Mouse (Mus musculus): ENCODE results near the gene Mapk9. TPM values are rescaled to one million over a fixed set of nuclear protein-coding genes. Genes with fewer than 3 reads are reported as not detected.

Mapk9 gene
- polyA plus RNA-seq, 1 experiment from 2014 or later: 54.4 TPM

DNA sequence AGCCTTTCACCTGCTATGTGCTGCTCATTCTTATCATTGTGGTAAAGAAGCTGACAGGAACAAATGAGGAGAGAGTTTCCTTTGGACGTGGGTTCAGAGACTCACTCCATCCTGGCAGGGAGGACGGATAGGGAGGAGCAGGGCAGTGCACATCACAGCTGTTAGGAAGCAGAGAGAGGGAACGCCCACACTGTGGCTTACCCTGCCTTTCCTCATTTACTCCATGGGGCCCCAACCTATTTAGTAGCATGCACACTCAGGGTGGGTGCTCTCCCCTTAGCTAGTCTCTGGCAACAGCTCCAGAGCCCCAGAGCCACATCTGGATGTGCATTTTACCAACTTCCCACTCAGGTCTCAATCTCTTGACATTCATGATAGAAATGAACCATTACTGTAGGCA, 3.8 kb upstream of the Mapk9 start:
- no peak for ATAC-seq (ENCODE audit: low FRiP score)
- Histone ChIP-seq H3K27ac (no peak overlapping the region), H3K4me1 (peaks cover 17% of the 10 kb centered on the region), H3K36me3 (no peaks in the 10 kb centered on the region), H3K9me3 (replicated peaks) (no peaks in the 10 kb centered on the region), H3K27me3 (no peaks in the 10 kb centered on the region), H3K4me2 (replicated peaks) (no peak overlapping the region), H3K4me3 (no peak overlapping the region), H3K9ac (no peak overlapping the region)
- WGBS: 51% methylated on average over 3 of the region's 3 CpGs

GRCm38 (mm10) chr11:49844311-49844710, 2.2 kb upstream of the Mapk9 start:
- H3K4me3 ChIP-seq: no peak overlapping the region

DNA sequence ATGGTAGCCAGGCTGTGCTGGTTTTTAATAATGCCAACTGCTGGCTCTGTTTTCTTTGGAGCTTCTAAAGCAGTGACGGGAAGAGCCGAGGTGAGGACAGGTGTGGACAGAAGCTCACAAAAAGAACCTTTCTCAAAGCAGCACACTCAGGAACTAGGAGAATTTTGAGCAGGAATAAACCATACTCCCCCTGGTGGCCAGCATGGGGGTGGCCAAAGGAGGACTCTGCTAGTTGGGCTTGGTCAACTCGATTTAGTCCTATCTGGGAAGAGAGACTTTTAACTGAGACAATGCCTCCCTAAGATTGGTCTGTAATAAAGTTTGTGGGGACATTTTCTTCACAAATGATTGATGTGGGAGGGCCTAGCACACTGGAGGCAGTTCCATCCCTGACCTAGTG, 1.6 kb upstream of the Mapk9 start:
- WGBS: 59% methylated on average over 3 of the region's 3 CpGs
- H3K9ac ChIP-seq: no peak overlapping the region
- peaks cover 20% of the 10 kb centered on the region for H3K4me1 ChIP-seq
- no peak for ATAC-seq (ENCODE audit: low FRiP score)
- H3K36me3 ChIP-seq: peaks cover 1% of the 10 kb centered on the region; the same call in 1 of the 2 replicates
- H3K4me2 ChIP-seq (replicated peaks): no peak overlapping the region
- no peak overlapping the region for H3K27ac ChIP-seq
- no peaks in the 10 kb centered on the region for H3K9me3 ChIP-seq (replicated peaks)
- H3K4me3 ChIP-seq: no peak overlapping the region
- H3K27me3 ChIP-seq: no peaks in the 10 kb centered on the region

More at GRCm38 (mm10) chr11:49844311-49844710, 2.2 kb upstream of the Mapk9 start:
- Histone ChIP-seq H3K27ac (no peak overlapping the region), H3K4me1 (peaks cover 20% of the 10 kb centered on the region), H3K4me2 (replicated peaks) (no peak overlapping the region), H3K9me3 (replicated peaks) (no peaks in the 10 kb centered on the region), H3K9ac (no peak overlapping the region), H3K27me3 (no peaks in the 10 kb centered on the region), H3K36me3 (no peaks in the 10 kb centered on the region)
- no peak for ATAC-seq (ENCODE audit: low FRiP score)
- 88% methylated on average over 10 of the region's 10 CpGs for WGBS

DNA sequence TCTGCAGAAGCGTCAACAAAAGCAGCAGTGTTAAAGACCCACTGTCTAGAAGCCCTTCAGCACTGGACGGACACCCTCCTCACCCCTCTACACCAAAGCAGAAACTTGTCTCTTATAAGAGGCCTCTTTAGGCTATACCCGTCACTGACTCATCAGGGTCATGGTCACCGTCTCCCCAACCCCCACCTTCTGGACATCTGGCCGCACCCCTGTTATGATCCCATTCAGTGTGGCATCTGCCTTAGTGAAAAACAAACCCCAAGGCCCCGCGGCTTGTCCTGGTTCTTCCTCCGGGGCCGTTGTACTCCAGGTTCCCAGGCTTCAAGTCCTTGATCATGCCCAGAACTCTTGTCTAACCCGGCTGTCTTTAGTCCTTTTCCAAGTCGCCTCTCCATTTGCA, 593 bp upstream of the Mapk9 start:
- H3K27ac ChIP-seq: peak overlapping the region; percentile 89; the same call in 1 of the 2 replicates
- H3K9ac ChIP-seq: peak overlapping the region; percentile 52
- 41% methylated on average over 11 of the region's 11 CpGs for WGBS
- H3K9me3 ChIP-seq (replicated peaks): no peaks in the 10 kb centered on the region
- peak overlapping the region; percentile 89 for H3K4me2 ChIP-seq (replicated peaks)
- H3K4me3 ChIP-seq: peak overlapping the region; percentile 93
- peaks cover 20% of the 10 kb centered on the region for H3K4me1 ChIP-seq
- H3K27me3 ChIP-seq: no peaks in the 10 kb centered on the region
- ATAC-seq (ENCODE audit: low FRiP score): peak; percentile 9; the same call in 1 of the 2 replicates
- H3K36me3 ChIP-seq: peaks cover 8% of the 10 kb centered on the region; the same call in 1 of the 2 replicates

DNA sequence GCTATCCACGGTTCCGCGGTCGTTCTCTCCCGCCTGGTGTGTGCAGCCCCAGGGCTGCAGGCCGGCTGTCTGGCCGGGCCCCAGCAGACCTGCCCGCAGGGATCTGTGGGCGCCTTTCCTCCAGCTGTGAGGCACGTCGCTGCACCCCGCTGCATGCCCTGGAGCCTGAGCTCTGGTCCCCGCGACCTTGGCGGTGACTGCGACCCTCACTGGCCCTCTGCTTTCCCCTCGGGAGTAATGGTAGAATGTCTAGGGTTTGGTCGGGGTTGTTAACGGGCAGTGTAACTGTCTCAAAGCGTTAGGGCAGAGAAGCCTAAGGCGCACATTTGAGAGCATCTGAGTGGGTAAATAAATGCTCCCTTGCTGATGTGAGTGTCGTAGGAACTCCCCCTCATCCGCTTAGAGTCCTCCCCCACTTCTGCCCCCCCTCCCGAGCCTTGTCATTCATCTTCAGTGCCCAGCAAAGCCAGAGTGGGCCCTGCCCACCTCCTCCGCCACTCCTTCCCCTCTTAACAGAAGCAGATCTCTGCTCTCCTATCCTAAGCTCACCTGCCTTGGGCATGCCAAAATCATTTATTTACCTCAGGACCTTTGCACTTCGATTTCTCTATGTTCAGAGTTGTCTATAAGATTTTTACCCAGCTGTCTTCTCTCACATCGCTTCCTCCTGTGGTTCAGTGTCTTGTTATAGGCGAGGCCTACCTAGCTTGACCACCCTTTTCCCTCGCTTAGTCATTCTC, 690 bp downstream of the Mapk9 start:
- Histone ChIP-seq H3K36me3 (peaks cover 10% of the 10 kb centered on the region; the same call in 1 of the 2 replicates), H3K27ac (peak overlapping the region; percentile 89), H3K9ac (peak overlapping the region; percentile 96), H3K27me3 (no peaks in the 10 kb centered on the region), H3K4me3 (peak overlapping the region; percentile 93), H3K4me2 (replicated peaks) (peak overlapping the region; percentile 89), H3K9me3 (replicated peaks) (no peaks in the 10 kb centered on the region), H3K4me1 (peaks cover 20% of the 10 kb centered on the region)
- WGBS: 9% methylated on average over 29 of the region's 29 CpGs
- no peak; the same call in 1 of the 2 replicates for ATAC-seq (ENCODE audit: low FRiP score)

DNA sequence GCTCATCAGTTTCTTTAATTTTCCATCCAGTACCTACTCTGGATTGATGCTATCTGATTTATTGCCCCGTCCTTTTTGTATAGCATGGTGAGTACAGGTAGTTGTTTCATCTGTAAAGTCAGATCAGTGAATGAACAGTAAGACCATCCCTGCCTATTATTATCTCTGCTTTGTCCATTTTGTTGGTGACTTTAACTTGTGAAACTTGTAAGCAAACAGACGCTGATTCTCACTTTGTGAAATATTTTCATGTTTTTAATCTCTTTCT, 1.2 kb downstream of the Mapk9 start:
- Histone ChIP-seq H3K9ac (peak overlapping the region; percentile 96), H3K4me1 (peaks cover 20% of the 10 kb centered on the region), H3K27me3 (no peaks in the 10 kb centered on the region), H3K4me3 (peak overlapping the region; percentile 93), H3K36me3 (peaks cover 10% of the 10 kb centered on the region; the same call in 1 of the 2 replicates), H3K27ac (no peak overlapping the region), H3K4me2 (replicated peaks) (peak overlapping the region; percentile 89), H3K9me3 (replicated peaks) (no peaks in the 10 kb centered on the region)
- ATAC-seq (ENCODE audit: low FRiP score): no peak
- 82% methylated on average over 2 of the region's 2 CpGs for WGBS

GRCm38 (mm10) chr11:49848080-49848815, 1.7 kb downstream of the Mapk9 start:
- ATAC-seq (ENCODE audit: low FRiP score): no peak
- WGBS: 71% methylated on average over 4 of the region's 4 CpGs

GRCm38 (mm10) chr11:49850331-49850730, 3.8 kb downstream of the Mapk9 start:
- no peaks in the 10 kb centered on the region for H3K9me3 ChIP-seq (replicated peaks)
- ATAC-seq (ENCODE audit: low FRiP score): no peak
- no peak overlapping the region for H3K9ac ChIP-seq
- 91% methylated on average over 7 of the region's 7 CpGs for WGBS
- no peak overlapping the region for H3K27ac ChIP-seq
- H3K4me2 ChIP-seq (replicated peaks): no peak overlapping the region
- peaks cover 20% of the 10 kb centered on the region for H3K4me1 ChIP-seq
- no peak overlapping the region for H3K4me3 ChIP-seq
- H3K36me3 ChIP-seq: peaks cover 19% of the 10 kb centered on the region
- no peaks in the 10 kb centered on the region for H3K27me3 ChIP-seq

More at GRCm38 (mm10) chr11:49848080-49848815, 1.7 kb downstream of the Mapk9 start:
- peak overlapping the region; percentile 89 for H3K4me2 ChIP-seq (replicated peaks)
- H3K27ac ChIP-seq: no peak overlapping the region
- H3K4me3 ChIP-seq: no peak overlapping the region; the same call in 1 of the 2 replicates
- H3K36me3 ChIP-seq: peaks cover 10% of the 10 kb centered on the region; the same call in 1 of the 2 replicates
- peak overlapping the region; percentile 5; the same call in 1 of the 2 replicates for H3K9ac ChIP-seq
- H3K27me3 ChIP-seq: no peaks in the 10 kb centered on the region
- no peaks in the 10 kb centered on the region for H3K9me3 ChIP-seq (replicated peaks)
- peaks cover 20% of the 10 kb centered on the region for H3K4me1 ChIP-seq

DNA sequence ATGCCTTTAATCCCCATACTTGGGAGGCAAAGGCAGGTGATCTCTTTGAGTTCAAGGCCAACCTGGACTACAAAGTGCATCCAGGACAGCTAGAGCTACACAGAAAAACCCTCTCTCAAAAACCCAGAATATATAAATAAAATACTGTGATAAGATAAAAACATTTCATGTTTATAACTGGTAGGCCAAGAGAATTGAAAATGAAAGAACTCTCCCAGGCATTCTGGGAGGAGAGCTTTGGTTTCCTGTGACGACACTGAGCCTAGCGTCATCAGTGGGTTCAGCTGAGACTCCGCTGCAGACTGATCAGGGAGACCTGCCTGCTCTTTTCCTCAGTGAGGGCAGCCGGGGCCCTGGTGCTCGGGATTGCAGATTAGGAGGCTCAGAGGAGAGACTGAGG, 8.6 kb downstream of the Mapk9 start:
- H3K36me3 ChIP-seq: peaks cover 28% of the 10 kb centered on the region
- H3K4me3 ChIP-seq: no peak overlapping the region
- H3K27me3 ChIP-seq: no peaks in the 10 kb centered on the region
- no peaks in the 10 kb centered on the region for H3K9me3 ChIP-seq (replicated peaks)
- no peak overlapping the region for H3K9ac ChIP-seq
- H3K4me2 ChIP-seq (replicated peaks): no peak overlapping the region
- WGBS: 77% methylated on average over 5 of the region's 5 CpGs
- H3K4me1 ChIP-seq: no peaks in the 10 kb centered on the region
- ATAC-seq (ENCODE audit: low FRiP score): no peak
- H3K27ac ChIP-seq: no peak overlapping the region

- no peak overlapping the region for H3K9ac ChIP-seq
- H3K4me1 ChIP-seq: no peaks in the 10 kb centered on the region
- WGBS: 90% methylated on average over 4 of the region's 4 CpGs
- peaks cover 15% of the 10 kb centered on the region for H3K36me3 ChIP-seq
- no peak for ATAC-seq (ENCODE audit: low FRiP score)
- H3K9me3 ChIP-seq (replicated peaks): no peaks in the 10 kb centered on the region
- no peak overlapping the region for H3K27ac ChIP-seq
- no peak overlapping the region for H3K4me2 ChIP-seq (replicated peaks)
- no peaks in the 10 kb centered on the region for H3K27me3 ChIP-seq
- no peak overlapping the region for H3K4me3 ChIP-seq
Observed at GRCm38 (mm10) chr11:49861139-49861538, 14.6 kb downstream of the Mapk9 start.

- ATAC-seq (ENCODE audit: low FRiP score): no peak
- Histone ChIP-seq H3K9ac (no peak overlapping the region), H3K9me3 (replicated peaks) (no peaks in the 10 kb centered on the region), H3K27ac (no peak overlapping the region), H3K4me2 (replicated peaks) (no peak overlapping the region), H3K4me1 (no peaks in the 10 kb centered on the region), H3K27me3 (no peaks in the 10 kb centered on the region), H3K36me3 (peaks cover 13% of the 10 kb centered on the region; the same call in 1 of the 2 replicates), H3K4me3 (no peak overlapping the region)
Observed at GRCm38 (mm10) chr11:49863926-49864325, 17.4 kb downstream of the Mapk9 start.

GRCm38 (mm10) chr11:49867320-49867719, 20.8 kb downstream of the Mapk9 start:
- no peak overlapping the region for H3K4me2 ChIP-seq (replicated peaks)
- H3K27me3 ChIP-seq: no peaks in the 10 kb centered on the region
- WGBS: 86% methylated on average over 5 of the region's 5 CpGs
- H3K9ac ChIP-seq: no peak overlapping the region
- peaks cover 23% of the 10 kb centered on the region for H3K36me3 ChIP-seq
- ATAC-seq (ENCODE audit: low FRiP score): no peak
- H3K9me3 ChIP-seq (replicated peaks): no peaks in the 10 kb centered on the region
- no peaks in the 10 kb centered on the region for H3K4me1 ChIP-seq
- H3K27ac ChIP-seq: no peak overlapping the region
- H3K4me3 ChIP-seq: no peak overlapping the region

Data from hindbrain, embryonic 12.5 days (tissue).